Mouse (Mus musculus) heart, adult 8-10 months (tissue): ENCODE measurements around the gene 1700028P14Rik. TPM values are rescaled to one million over a fixed set of nuclear protein-coding genes. Genes with fewer than 3 reads are reported as not detected.
"Not testable (repeated sequence)": the region's sequence is repeated elsewhere in the genome, so short reads cannot be mapped to it uniquely, and the experiment has no call there.

Source experiments
- DNase-seq: peaks from one replicate; pipeline ENCODE4 v3.0.0; 2022; ENCODE audit warnings: low spot score
- total RNA-seq, 4 experiments: library from RNA; stranded (reverse); gene quantifications; 2 replicates each; pipeline ENCODE4 v1.2.4; 2022

1700028P14Rik gene
- total RNA-seq = not detected

DNA sequence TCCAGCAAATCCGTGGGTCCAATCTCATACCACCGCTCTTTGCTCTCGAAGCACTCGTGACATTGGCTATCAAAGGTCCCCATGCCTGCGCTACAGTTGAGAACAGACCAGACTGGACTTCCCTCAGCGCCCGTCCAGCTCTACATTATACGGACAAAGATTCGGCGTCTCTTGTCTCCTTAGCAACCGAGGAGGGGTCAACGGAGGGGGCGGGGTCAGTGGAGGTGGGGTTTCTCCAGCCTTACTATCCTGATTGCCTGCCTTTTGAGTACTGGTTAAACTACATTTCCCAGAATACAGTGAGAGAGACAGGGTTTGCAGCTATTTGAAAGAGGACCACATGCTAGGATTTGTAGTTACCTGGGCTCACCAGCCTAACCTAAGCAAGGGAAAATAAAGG, at the start of gene 1700028P14Rik:
Gene 1700028P14Rik, minus strand, starts transcription at position 169 of the 400 bp plus-strand sequence.
- peak; percentile 9 for DNase-seq

- no peak for DNase-seq
These were observed 46.5 kb upstream of the 1700028P14Rik start for GRCm38 (mm10) chr19:23699131-23699530.

GRCm38 (mm10) chr19:23698366-23698765, 45.8 kb upstream of the 1700028P14Rik start:
- DNase-seq = peak; percentile 26

DNA sequence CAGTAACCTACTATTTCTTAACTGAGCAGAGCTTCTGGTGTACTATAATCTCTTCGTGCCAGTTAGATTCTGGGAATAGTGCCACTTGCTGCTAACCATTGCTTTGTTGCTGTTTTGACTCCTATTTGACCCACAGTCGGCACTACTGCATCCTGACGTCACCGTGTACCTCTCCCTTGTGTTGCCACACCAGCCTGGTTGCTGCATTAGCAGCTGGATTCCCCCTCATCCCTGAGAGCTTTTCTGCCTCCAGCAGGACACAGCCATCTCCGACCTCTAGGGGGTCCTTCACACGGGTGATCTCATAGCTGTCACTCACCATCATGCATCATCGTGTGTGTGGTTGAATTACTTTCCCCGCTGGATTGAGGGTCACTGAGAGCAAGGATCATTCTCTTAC, 45.2 kb upstream of the 1700028P14Rik start:
- peak; percentile 4 for DNase-seq

DNA sequence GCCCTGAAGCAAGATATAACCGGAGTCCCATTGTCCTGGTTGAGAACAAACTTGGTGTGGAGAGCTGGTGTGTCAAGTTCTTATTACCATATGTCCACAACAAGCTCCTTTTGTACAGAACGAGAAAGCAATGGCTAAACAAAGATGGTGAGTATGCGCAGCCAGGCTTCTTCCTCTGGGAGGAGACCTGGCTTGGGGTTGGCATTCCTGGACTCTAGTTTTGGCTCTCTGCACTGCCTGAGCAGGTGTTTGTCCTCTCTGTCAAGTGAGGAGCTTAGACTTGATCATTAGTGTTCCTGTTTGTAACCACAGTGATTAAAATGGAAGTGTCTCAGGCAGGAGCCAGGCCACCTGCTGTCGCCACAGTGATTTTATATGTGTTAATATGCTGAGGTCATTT, 41.7 kb upstream of the 1700028P14Rik start:
- peak; percentile 54 for DNase-seq

- no peak for DNase-seq
These were observed 35.9 kb upstream of the 1700028P14Rik start for GRCm38 (mm10) chr19:23688421-23688946.

DNA sequence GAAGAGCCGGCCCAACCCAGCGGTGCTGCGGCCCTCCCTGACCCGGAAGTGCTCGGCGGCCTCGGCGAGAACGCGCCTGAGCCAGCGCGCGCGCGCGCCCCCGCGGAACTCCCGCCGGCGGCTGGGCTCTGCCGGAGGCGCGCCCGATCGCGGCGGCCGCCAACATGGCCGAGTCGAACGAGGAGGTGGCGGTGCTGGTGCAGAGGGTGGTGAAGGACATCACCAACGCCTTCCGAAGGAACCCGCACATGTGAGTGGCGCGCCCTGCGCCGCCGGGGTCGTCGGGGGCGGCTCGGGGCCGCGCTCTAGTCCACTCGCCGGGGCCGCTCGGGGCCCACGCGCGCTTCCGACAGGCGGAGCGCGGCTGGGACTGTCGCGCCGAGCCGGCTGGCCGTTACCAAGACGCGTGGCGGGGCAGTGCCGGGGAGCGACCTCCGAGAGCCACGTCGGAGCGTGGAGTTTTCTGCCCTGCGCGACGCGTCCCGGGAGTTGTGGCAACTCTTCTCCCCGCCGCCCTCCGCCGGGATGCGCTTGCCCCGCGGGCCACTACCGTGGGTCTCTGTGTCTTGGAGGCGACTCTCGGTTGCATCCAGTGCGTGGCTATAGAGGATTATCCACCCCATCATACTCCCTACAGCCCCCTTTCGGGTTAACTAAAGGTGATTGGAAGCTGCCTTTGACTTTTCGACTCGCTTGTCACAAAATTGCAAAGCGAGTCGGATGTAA, 34.8 kb upstream of the 1700028P14Rik start, which contains the start of gene Ptar1:
Gene Ptar1, plus strand, starts transcription at position 134 of the 726 bp plus-strand sequence.
- DNase-seq = peak; percentile 88

- no peak for DNase-seq
These were observed 34.3 kb upstream of the 1700028P14Rik start for GRCm38 (mm10) chr19:23686962-23687295.

DNA sequence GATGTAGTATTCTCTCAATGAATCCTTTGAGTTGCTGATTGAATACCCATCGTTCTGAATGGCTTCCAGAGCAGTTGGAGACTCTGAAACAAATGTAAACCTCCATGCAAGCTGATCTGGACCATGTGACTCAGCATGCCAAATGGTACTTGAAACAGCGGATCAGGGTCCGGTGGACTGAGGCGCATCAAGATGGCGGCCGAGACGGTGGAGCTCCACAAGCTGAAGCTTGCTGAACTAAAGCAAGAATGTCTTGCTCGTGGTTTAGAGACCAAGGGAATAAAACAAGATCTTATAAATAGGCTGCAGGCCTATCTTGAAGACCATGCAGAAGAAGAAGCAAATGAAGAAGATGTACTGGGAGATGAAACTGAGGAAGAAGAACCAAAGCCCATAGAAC, 23.0 kb upstream of the 1700028P14Rik start:
- not testable (repeated sequence) for DNase-seq

- DNase-seq = no peak
These were observed 20.4 kb upstream of the 1700028P14Rik start for GRCm38 (mm10) chr19:23673021-23673420.

DNA sequence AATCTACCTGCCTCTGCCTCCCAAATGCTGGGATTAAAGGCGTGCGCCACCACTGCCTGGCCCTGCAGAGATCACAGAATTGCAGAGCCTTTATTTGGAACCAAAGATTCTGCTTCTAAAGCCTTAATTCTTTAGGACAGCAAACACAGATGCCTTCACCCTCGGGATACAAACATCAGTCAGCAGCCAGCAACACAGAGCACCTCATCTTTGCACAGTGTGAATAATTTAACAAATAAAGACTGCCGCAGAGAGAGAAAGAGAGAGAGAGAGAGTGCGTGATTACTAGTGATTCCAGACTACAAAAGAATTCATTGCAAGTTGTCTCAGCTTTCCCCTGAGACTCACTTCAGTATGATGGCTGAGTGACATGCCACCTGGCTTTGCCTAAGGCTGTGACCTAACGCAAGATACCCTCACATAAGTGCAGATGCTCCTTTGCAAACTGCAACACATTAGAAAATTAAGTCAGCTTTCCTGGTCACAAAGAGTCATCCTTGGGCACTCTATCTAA, 15.6 kb upstream of the 1700028P14Rik start:
- DNase-seq = no peak

DNA sequence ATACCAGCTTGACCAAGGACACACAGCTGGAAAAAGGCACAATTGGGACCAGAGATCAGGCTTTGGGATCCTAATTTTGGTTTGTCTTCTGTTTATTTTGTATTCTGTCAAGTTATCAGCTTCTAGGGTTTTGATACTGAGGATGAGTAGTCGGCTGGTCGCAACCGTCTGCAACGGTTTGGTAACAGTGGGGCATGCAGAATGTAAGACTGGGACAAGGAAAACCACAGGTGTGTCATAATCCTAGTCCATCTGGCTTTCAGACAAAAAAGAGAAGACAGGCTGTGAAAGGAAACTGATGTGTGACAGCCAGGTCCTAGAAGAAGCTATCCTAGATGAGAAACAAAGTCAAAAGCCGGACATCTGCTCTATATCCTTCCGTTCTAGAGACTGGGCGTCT, 11.5 kb upstream of the 1700028P14Rik start:
- no peak for DNase-seq

GRCm38 (mm10) chr19:23658350-23658749, 5.7 kb upstream of the 1700028P14Rik start:
- DNase-seq = no peak

DNA sequence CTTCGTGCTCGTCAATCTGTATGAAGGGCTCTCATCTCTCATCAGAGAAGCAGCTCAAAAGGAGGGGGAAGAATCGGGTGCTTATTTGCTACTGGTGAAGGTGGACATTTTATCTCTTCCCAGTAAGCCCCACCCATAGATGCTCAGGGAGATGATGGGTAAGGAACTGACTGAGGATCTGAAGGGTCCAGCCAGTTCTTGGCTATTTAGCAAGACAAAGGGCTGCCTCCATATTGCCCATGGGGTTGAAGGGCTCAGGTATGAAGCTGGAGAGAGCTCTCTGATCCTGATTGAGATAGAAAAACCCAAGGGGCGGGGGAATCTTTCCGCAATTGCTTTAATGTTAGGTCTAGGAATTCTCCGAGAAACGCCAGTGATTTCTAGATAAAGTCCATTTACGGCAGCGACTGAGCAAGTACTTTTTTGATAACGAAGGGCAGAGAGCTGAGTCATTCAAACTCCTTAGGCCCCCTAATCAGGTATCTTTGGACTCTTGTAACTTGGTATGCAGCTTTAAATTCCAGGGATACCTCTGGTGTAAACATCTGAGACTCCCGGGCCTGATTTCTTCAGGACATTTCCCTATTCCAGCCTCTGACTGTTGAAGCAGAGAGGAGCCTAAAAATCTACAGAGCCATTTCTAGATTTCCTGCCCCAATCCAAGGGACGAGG, 4.8 kb upstream of the 1700028P14Rik start:
- DNase-seq = no peak

GRCm38 (mm10) chr19:23653154-23653553, 542 bp upstream of the 1700028P14Rik start:
- no peak for DNase-seq

- no peak for DNase-seq
These were observed 5.3 kb downstream of the 1700028P14Rik start for GRCm38 (mm10) chr19:23647308-23647707.

DNA sequence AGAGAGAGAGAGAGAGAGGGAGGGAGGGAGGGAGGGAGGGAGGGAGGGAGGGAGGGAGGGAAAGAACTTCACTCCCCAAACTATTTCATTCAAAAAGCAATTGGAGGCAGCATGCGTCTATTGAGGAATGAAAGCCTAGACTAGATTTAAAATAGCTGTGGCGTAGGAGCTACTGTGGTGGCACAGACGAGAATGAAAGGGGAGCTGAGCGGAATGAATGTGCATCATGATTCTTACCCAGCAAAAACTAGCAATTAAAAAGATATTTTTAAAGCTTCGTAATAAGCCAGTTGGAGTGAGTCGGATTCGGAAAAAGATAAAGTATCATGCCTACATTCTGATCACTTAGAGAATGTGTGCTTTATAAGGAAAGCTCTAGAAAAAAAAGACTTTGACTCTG, 7.3 kb downstream of the 1700028P14Rik start:
- DNase-seq = no peak

DNA sequence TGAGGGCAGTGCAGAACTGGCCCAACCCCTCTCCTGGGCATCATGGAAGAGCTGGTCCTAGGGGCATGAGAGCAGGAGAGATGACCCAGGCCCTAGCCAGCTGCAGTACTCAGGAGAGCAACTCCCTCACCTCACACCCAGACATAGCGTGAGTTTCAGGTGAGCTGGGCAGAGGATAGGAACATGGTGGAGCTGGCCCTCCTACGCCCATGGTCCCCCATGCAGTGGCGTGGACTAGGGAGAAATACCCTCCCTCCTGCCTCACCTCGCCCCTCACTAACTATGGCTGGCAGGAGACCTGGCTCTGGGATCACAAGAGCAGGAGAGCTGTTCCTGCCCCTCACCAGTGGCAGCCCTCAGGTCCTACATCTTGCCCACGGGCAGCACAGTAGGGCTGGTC, 8.8 kb downstream of the 1700028P14Rik start:
- no peak for DNase-seq

DNA sequence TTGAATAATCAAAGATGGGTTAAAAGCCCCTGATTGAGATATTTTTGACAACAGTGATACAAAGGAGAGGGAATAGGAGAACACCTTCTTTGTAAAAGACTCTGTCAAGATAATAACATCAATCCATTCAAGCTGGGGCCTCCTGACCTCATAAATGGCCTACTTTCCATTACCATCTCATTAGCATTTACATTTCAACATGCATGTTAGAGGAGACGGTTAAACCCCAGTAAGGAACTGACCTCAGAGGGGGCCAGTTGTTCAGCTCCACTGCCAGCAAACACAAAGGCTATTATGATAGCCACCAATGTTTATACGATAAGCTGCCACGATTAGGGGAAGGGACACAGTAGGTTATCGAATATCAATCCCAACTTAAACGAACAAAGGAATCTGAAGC, 15.8 kb downstream of the 1700028P14Rik start:
- no peak for DNase-seq

DNA sequence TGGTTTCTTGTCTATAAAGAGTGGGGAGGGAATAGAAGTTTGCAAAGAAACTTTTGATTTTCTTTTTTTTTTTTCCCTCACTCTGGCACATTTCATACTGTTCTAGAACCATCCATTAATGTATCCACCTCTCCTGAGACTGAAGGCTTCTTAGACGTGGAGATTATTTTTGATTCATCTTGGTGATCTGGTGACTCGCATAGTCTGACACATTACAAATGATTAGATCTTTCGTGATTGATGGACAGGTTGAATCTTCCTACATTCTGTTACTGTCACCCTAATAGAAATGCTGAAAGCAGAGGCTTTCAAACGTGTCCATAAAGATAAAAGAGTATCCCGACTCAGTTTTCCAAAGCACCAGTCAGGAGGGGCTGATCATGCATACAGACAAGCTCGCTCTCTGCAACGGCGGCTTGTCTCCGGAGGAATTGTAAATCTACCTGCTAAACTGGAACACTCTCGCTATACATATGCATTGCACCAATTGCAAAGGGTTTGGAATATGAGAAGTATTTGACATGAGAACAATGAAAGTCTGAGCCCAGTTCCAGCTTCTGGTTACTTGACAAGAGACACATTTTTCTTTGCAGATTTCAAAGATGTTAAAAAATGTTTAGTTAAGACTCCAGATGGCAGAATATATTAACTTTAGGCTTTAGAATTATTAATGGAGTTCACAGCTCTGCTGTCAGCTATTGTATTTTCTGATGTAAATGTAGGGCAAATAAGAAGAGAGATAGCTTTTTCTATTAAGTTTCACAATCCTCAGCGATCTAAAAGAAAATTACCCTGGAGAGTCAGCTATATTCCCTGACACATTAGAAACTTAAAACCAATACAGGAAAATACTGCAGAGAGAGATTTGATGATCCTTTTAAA, 20.8 kb downstream of the 1700028P14Rik start:
- no peak for DNase-seq

GRCm38 (mm10) chr19:23614268-23614667, 38.3 kb downstream of the 1700028P14Rik start:
- DNase-seq = peak; percentile 32

DNA sequence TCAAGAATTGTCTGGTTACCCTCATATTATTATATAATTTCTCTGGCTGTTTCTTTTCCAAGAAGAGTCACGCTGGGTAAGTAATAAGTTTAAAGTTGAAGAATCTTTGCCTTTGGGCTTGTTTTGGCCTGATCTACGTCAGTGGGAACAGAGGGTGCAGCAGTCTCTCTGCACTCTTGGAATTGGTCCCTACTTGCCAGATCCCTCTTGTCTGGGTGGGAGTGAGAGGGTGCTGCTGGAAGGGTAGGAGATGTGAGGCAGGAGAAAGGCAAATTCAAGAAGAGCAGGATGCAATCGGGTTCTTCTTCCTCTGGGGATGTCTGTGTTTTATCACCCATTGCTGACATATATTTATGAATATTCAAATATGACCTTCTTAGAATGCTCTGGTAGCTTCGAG, 42.9 kb downstream of the 1700028P14Rik start:
- DNase-seq = no peak
